Mouse (Mus musculus) thymus, adult 2 months (tissue): Measurements from ENCODE around the gene Prmt3.

Source experiments
- CTCF ChIP-seq: fragments of 200-500 bp; IDR thresholded peaks from 2 replicates; pipeline ENCODE4 v1.5.1; 2012; ENCODE audit warnings: mild to moderate bottlenecking, control low read depth, low read length, moderate library complexity, borderline replicate concordance; ENCODE audit not compliant: control insufficient read depth, poor library complexity, insufficient read depth; ENCODE audit errors: extremely low read depth
- POLR2A ChIP-seq: fragments of 200-500 bp; IDR thresholded peaks from 2 replicates; pipeline ENCODE4 v1.6.1; 2012; ENCODE audit warnings: mild to moderate bottlenecking, low read length, control low read depth, moderate library complexity; ENCODE audit not compliant: control insufficient read depth, poor library complexity, insufficient read depth; ENCODE audit errors: extremely low read depth

- no peak for TF ChIP-seq POLR2A
- TF ChIP-seq CTCF, result no peak
Measured at GRCm38 (mm10) chr7:49807846-49808622, 29.9 kb downstream of the Prmt3 start.
